Mouse (Mus musculus): ENCODE data around the gene Cyp21a1.
"Not testable (repeated sequence)": the region's sequence is repeated elsewhere in the genome, so short reads cannot be mapped to it uniquely, and the experiment has no call there.

The Cyp21a1 gene

DNA sequence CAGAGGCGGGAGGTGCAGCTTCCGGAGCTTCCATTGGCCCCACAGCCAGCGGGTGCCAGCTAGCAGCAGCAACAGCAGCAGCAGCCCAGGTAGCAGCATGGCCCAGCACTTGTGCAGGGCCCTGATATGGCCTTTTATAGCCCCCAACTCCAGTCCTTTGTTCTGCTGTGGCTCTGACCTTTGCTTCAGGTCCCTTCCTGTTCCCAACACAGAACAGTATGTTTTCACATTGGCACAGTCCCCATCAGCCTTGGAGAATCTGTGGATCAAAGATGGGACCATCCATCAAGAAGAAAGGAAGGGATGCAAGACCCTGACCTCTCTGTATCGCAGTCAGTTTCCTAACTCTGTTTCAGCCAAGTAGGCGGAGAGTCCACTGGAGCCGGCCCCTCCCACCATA is at the start of gene Cyp21a1:
Gene Cyp21a1, minus strand, starts transcription at position 261 of the 400 bp plus-strand sequence.
- DNase-seq = not testable (repeated sequence)

- DNase-seq = no peak
Measured at GRCm38 (mm10) chr17:34853511-34853910, 49.1 kb upstream of the Cyp21a1 start.

- no peak for DNase-seq
Measured at GRCm38 (mm10) chr17:34850517-34851125, 46.3 kb upstream of the Cyp21a1 start.

- peak; percentile 98 to 99 for DNase-seq
Measured at GRCm38 (mm10) chr17:34849722-34850516, 45.6 kb upstream of the Cyp21a1 start, which contains the start of the genes Skiv2l and Nelfe. Gene Skiv2l, minus strand, starts transcription at chr17:34850210. Gene Nelfe, plus strand, starts transcription at chr17:34850391.

- peak in 1 of 2 experiments; percentile 2 for DNase-seq
Measured at GRCm38 (mm10) chr17:34847615-34848014, 43.3 kb upstream of the Cyp21a1 start.

- DNase-seq = peak in 1 of 2 experiments; percentile 2
Measured at GRCm38 (mm10) chr17:34847192-34847591, 42.8 kb upstream of the Cyp21a1 start.

- no peak for DNase-seq
Measured at GRCm38 (mm10) chr17:34844884-34845283, 40.5 kb upstream of the Cyp21a1 start.

DNA sequence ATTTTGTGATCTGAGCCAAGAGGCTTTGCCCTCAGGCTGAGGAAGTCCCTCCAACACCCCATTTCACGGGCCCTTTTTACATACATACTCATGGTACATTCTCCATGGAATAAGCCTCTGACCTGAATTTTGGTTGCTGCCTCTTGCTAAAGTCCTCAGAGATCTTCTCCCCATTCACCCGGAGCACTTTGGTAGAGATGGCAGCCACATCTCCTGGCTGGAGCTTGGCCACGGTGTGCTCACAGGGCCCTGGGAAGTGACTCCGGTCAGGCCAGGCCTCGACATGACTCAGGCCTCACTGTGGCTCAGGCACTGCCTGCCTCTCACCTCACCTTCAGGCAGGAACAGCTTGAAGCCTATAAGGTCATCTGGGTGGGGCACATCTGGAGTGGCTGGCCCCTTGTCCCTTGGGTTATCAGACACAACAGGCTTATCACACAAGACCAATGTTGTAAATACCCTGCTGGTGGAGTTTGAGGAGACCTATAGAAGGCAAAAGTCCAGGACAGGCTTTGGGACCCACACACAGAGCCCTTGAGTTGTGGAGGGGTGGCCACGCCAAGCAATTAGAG is 36.5 kb upstream of the Cyp21a1 start:
- DNase-seq = no peak

- no peak for DNase-seq
Measured at GRCm38 (mm10) chr17:34838785-34839184, 34.4 kb upstream of the Cyp21a1 start.

DNA sequence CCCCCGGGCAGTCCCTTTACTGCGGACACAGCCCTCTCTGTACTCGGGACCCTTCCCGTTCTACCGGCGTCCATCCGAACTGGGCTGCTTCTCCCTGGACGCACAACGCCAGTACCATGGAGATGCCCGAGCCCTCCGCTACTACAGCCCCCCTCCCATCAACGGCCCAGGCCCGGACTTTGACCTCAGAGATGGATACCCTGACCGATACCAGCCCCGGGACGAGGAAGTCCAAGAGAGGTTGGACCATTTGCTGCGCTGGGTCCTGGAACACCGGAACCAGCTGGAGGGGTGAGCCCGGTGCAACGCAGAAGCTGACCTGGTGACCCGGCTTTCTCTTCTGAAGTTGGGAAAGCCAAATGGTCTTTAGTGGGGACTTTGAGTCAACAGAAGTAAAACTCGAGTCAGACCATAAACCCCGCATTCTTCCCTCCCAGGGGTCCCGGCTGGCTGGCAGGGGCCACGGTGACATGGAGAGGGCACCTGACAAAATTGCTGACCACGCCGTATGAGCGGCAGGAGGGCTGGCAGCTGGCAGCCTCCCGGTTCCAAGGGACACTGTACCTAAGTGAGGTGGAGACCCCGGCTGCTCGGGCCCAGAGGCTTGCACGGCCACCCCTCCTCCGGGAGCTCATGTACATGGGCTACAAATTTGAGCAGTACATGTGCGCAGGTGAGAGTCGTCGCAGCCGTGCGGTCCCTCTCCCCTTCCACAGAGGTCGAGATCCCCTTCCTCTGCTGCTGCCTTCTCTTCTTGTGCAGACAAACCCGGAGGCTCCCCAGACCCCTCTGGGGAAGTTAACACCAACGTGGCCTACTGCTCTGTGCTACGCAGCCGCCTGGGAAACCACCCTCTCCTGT is 33.3 kb upstream of the Cyp21a1 start:
- DNase-seq = peak in 1 of 2 experiments; percentile 39

- DNase-seq = peak; percentile 98
Measured at GRCm38 (mm10) chr17:34836856-34837221, 32.5 kb upstream of the Cyp21a1 start, which contains the start of the genes Stk19 and Dxo. Gene Stk19, minus strand, starts transcription at chr17:34836945. Gene Dxo, plus strand, starts transcription at chr17:34837019.

GRCm38 (mm10) chr17:34836155-34836855 is 31.9 kb upstream of the Cyp21a1 start:
- no peak for DNase-seq

DNA sequence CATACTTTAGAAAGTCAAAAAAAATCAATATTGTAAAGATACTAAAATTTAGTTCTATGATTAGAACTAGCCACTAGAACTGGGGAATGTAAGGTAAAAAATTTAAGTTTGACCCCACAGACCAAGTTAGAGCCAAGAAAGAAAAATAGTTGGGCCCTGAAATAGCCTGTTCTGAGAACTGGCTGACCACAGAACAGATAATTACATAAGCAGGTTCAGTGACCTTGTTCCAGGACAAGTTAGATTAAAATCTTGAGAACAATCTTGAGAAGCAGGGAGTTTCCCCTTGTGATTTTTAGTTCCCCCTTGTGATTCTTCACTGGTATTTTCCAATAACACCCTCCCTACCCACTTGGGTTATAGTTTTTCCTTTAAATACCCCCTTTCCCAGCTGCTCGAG is 26.4 kb upstream of the Cyp21a1 start:
- DNase-seq = not testable (repeated sequence)

DNA sequence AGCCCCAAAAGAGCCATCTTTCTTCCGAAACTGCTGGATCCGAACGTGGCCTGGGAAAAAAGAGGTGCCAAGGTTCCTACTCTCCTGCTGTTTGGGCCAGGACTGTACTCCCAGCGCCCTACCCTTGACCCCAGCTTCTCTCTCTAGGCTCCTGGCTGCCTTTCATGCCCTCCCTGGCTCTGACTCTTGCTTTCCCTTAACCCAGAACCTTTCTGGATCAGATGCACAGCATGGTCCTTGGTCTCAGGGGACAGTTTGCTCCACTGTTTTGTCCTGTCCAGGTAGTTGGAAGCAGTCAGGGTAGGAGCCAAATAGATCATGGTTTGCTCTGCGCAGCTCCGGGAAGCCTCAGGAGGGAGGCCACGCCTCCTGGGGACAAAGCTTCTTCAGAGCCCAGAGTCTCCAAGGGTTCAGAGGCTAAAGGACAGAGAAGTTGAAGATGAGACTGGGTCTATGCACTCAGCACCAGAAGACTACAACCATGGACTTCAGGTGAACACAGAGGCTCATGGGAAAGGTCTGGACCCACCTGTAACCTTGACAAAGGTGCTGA is 10.5 kb upstream of the Cyp21a1 start:
- no peak for DNase-seq

DNA sequence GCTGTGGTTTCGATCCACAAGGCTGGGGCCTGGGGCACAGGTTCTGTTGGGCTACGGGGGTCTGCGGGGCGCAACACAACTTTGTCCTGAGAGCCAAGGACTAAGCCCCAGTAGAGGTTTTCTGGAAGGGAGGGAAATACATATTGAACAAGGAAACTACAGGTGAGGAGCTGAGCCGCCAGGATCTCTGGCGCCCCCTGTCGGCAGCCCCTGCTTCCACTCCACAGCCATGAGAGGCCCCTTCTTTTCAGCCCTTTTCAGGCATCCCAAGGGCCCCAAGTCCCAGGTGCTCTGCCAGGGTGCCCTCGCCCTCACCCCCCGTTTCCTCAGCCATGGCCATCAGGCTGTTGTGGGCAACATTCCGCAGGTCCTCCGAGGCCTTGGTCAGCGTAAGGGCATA is 9.4 kb upstream of the Cyp21a1 start:
- DNase-seq = peak; percentile 56 to 72

DNA sequence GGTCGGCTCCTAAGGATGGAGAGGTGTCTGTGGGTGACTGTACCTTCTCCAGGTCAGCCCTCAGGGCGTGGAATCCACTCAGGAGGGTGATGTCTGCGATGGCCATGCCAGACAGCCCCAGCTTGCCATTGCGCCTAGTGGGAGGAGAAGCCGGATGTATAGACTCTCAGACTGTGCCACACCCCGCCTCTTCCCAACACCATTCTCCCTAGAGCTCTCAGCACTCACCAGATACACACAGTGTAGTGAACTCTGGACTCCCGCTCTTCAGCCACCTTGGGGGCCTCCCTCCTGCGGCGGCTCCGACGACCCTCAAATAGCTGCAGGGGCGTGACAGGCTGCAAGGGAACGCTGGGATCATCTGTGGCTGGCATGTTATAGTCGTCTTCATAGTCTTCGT is 6.9 kb upstream of the Cyp21a1 start:
- DNase-seq = no peak

GRCm38 (mm10) chr17:34810811-34811210 is 6.5 kb upstream of the Cyp21a1 start:
- DNase-seq = not testable (repeated sequence)

DNA sequence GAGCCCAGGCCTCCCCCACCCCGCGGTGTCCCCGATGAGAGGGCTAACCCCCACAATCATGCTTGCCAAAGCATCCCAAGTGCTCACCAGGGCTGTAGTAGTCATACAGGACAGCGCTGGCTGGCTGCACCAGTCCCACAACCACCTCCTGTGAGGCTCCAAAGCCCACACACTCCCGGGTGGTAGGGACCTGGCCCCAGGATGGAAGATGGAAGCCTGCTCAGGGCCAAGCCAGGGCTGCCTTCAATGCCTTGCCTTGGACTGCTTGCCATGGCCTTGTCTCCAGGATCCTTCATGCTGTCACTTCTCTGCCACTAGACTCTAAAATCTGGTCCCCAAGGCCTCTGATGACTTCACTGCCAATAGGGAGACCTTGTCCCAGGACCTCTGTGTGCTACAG is 6.0 kb upstream of the Cyp21a1 start:
- DNase-seq = not testable (repeated sequence)

DNA sequence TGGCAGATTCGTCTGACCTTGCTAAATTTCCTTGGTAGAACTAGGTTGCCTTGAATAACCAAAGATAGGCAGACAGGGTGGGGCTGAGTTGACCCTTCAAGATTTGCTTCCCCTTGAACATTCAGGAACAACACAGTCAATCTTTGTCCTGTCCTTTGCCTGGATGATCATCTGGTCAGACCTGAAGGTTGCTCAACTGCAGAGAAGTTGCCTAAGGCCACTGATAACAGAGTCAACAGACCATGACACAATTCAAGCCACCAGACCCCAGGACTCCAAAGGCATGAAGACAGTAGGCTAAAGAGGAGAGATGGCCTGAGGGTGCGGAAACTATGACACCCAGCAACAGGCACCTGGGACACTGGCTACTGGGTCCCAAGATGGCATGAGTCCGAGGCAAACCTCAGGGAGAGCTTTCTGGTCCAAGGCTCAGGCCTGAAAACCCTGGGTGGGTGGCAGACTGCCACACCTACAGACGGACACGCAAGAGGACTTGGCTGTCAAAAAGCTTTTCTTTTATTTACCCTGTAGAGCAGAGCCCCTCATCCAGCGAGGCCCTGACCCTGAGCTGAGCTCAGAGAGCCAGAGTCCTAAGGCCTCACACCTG is 4.3 kb upstream of the Cyp21a1 start:
- DNase-seq = peak; percentile 18 to 53

DNA sequence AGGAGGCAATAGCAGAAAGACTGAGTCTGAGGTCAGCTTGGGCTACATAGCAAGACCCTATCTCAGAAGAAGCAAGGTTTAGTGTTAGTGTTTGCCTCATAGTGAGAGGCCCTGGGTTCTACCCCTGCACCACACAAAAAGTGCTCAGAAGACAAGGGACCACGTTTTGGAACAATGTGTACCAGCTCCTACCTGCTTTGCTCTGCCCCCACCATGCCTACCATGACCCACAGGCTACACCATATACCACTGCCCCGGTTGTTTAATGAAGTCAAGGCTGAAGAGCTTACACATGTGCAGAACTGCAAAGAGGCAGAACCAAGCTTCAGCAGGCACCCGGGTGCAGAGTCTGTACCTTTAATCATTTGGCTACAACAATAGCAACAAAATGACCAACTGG is 2.8 kb upstream of the Cyp21a1 start:
- no peak for DNase-seq

- DNase-seq = no peak
Measured at GRCm38 (mm10) chr17:34804871-34805562, 656 bp upstream of the Cyp21a1 start.
